Mouse (Mus musculus) lung, embryonic 14.5 days (tissue): ENCODE measurements around the gene Slc30a7. TPM values are rescaled to one million over a fixed set of nuclear protein-coding genes. Genes with fewer than 3 reads are reported as not detected.

Source experiments
- ATAC-seq: fragments of 200-750 bp; cut with Nextera tagmentation; 2 replicates; pipeline ENCODE4 v1.8.0; 2017; ENCODE audit warnings: mild to moderate bottlenecking, moderate TSS enrichment, moderate library complexity; ENCODE audit not compliant: insufficient read depth
- DNase-seq: peaks from one replicate; pipeline ENCODE4 v3.0.0-alpha.2; 2015
- H3K27ac ChIP-seq: fragments of 300-500 bp; sonication (generic); 2 replicates; pipeline ENCODE4 v1.5.1; 2014; ENCODE audit warnings: low read depth, mild to moderate bottlenecking, moderate library complexity
- H3K27me3 ChIP-seq: fragments of 300-500 bp; sonication (generic); 2 replicates; pipeline ENCODE4 v1.6.1; 2014; ENCODE audit warnings: low read length, control low read depth; ENCODE audit not compliant: insufficient read depth
- H3K36me3 ChIP-seq: fragments of 300-500 bp; sonication (generic); 2 replicates; pipeline ENCODE4 v1.6.1; 2014; ENCODE audit warnings: control low read depth; ENCODE audit not compliant: insufficient read depth
- H3K4me1 ChIP-seq: fragments of 300-500 bp; sonication (generic); 2 replicates; pipeline ENCODE4 v1.6.1; 2014; ENCODE audit warnings: antibody characterized with exemption, control low read depth; ENCODE audit not compliant: insufficient read depth
- H3K4me2 ChIP-seq: fragments of 300-500 bp; sonication (generic); 2 replicates; pipeline ENCODE4 v1.6.1; 2014; ENCODE audit warnings: mild to moderate bottlenecking
- H3K4me3 ChIP-seq: fragments of 300-500 bp; sonication (generic); 2 replicates; pipeline ENCODE4 v1.5.1; 2014; ENCODE audit warnings: low read depth, low read length
- H3K9ac ChIP-seq: fragments of 300-500 bp; sonication (generic); 2 replicates; pipeline ENCODE4 v1.6.1; 2014
- H3K9me3 ChIP-seq: fragments of 300-500 bp; sonication (generic); 2 replicates; pipeline ENCODE4 v1.6.1; 2016; ENCODE audit warnings: low read depth, low read length, control low read depth
- CTCF ChIP-seq: IDR thresholded peaks from 2 replicates; pipeline ENCODE4 v1.5.1; 2016; ENCODE audit warnings: antibody characterized with exemption, low read depth
- WGBS: fragments of 180-500 bp; shearing (Covaris S2); extraction: QIAGEN DNeasy Blood & Tissue Kit; methylation state at CpG from one replicate; pipeline ENCODE4 v1.1.7; 2014; 5-methylcytosine and 5-hydroxymethylcytosine counted together
- polyA plus RNA-seq: library from polyadenylated mRNA; unstranded; fragments of >200 nt; fragmentation: Nextera tagmentation; extraction: Ambion mirVana; gene quantifications from 2 replicates; pipeline ENCODE4 v1.2.1, GENCODE M21; 2014

Slc30a7 gene
- polyA plus RNA-seq, 1 experiment from 2014 or later: 34.3 TPM

GRCm38 (mm10) chr3:115974228-115974627 lies 33.0 kb downstream of the Slc30a7 start:
- TF ChIP-seq CTCF: no peak
- WGBS: 88% methylated on average over 6 of the region's 6 CpGs
- H3K4me3 ChIP-seq: no peak overlapping the region
- H3K27me3 ChIP-seq: no peaks in the 10 kb centered on the region
- H3K4me1 ChIP-seq: no peaks in the 10 kb centered on the region
- no peak overlapping the region for H3K27ac ChIP-seq
- H3K4me2 ChIP-seq: no peak overlapping the region
- H3K9ac ChIP-seq: no peak overlapping the region
- H3K9me3 ChIP-seq: no peaks in the 10 kb centered on the region
- H3K36me3 ChIP-seq: peaks cover 51% of the 10 kb centered on the region
- DNase-seq (no peak), ATAC-seq (no peak)

- no peaks in the 10 kb centered on the region for H3K27me3 ChIP-seq
- no peak overlapping the region for H3K27ac ChIP-seq
- no peaks in the 10 kb centered on the region for H3K9me3 ChIP-seq
- TF ChIP-seq CTCF: no peak
- H3K36me3 ChIP-seq: peaks cover 43% of the 10 kb centered on the region
- H3K4me1 ChIP-seq: no peaks in the 10 kb centered on the region
- no peak overlapping the region for H3K4me3 ChIP-seq
- DNase-seq (no peak), ATAC-seq (no peak)
- 84% methylated on average over 14 of the region's 14 CpGs for WGBS
- no peak overlapping the region for H3K4me2 ChIP-seq
- no peak overlapping the region for H3K9ac ChIP-seq
Measured at GRCm38 (mm10) chr3:115971891-115972646, 35.1 kb downstream of the Slc30a7 start.

DNA sequence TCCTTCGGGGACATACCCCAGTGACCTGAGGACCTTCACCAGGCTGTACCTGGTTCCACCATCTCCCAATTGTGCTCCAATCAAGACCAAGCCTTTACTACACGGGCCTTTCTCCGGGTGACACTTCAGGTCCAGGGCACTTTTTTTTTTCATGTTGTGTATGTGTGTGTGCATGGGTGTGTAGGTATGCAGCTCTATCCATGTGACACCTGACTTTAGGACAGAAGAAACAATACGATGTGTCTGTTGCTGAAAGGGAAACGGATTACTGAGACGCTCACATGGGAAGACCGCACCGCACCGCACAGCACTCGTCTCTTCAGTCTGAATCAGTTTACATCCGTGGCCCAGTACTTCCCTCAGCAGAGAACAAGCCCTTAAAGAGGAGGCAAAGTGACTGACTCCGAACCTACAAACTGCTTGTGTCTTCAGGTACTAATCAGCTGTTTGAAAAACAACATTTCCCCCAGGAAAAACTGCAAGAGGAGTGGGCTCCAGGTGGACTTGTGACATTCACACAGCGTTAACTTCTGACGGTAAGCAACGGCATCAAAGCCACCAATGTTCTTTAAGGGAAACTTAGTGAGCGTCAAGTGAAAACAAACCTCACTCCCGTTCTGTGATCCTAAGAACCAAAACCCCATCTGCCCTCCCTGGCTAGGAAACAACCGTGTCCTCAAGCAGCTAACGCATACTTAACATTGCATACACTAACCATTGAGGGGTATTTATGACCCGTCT lies 36.0 kb downstream of the Slc30a7 start:
- no peak overlapping the region for H3K4me3 ChIP-seq

DNA sequence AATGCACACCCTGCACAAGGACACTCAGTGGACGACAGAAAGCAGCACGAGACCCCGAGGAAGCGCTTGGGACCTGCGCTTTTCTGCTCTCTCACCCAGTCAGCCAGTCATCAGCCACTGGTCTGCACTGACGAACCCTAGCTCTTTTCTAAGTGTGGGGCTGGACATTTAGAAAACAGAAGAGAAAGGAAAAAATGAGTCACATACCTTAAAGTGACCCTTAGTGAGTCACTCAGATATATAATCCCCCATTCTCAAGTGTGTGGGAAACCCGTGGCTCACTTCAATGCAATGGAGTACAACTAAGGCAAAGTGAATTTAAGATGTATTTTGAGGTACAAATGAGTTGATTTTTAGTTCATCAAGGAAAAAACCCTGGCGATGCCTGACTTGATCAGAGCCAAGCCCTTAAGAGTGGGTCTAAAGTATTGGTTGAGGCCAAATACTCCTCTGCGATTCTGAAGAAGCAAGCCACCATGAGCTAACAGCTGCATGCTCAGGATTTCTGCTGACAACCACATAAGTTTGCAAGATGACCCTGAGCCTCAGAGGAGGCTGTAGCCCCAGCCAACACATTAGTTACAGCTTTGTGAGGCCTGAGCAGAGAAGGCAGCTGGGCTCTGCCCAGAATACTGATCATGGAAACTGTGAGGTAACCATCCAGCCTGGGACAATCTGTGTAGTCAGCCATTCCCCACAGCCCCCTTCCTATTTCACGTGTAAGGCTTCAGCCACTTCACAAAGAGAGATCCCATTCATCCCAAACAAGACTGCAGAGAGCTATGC lies 38.3 kb downstream of the Slc30a7 start:
- no peak overlapping the region for H3K9ac ChIP-seq
- H3K27me3 ChIP-seq: no peaks in the 10 kb centered on the region
- peaks cover 33% of the 10 kb centered on the region for H3K36me3 ChIP-seq
- H3K27ac ChIP-seq: no peak overlapping the region
- 81% methylated on average over 10 of the region's 10 CpGs for WGBS
- ATAC-seq (no peak), DNase-seq (peak; percentile 9)
- H3K9me3 ChIP-seq: no peaks in the 10 kb centered on the region
- H3K4me1 ChIP-seq: no peaks in the 10 kb centered on the region
- no peak overlapping the region for H3K4me2 ChIP-seq
- TF ChIP-seq CTCF: no peak
- H3K4me3 ChIP-seq: no peak overlapping the region

More for the DNA sequence above, 36.0 kb downstream of the Slc30a7 start:
- 90% methylated on average over 20 of the region's 20 CpGs for WGBS
- Histone ChIP-seq H3K4me2 (no peak overlapping the region), H3K27me3 (no peaks in the 10 kb centered on the region), H3K9me3 (no peaks in the 10 kb centered on the region), H3K4me1 (no peaks in the 10 kb centered on the region), H3K36me3 (peaks cover 39% of the 10 kb centered on the region), H3K27ac (no peak overlapping the region), H3K9ac (no peak overlapping the region)
- ATAC-seq: no peak
- DNase-seq: no peak
- no peak for TF ChIP-seq CTCF

GRCm38 (mm10) chr3:115964071-115964470 lies 43.1 kb downstream of the Slc30a7 start:
- Histone ChIP-seq H3K4me1 (no peaks in the 10 kb centered on the region), H3K9ac (no peak overlapping the region), H3K36me3 (0 out of 2 replicates have a peak, but pooled peaks cover 5% of the 10 kb centered on the region), H3K4me3 (no peak overlapping the region), H3K27me3 (no peaks in the 10 kb centered on the region), H3K4me2 (no peak overlapping the region), H3K9me3 (no peaks in the 10 kb centered on the region), H3K27ac (no peak overlapping the region)
- no peak for TF ChIP-seq CTCF
- no peak for ATAC-seq
- 76% methylated on average over 5 of the region's 5 CpGs for WGBS
- DNase-seq: no peak

GRCm38 (mm10) chr3:115963597-115963996 lies 43.6 kb downstream of the Slc30a7 start:
- no peak overlapping the region for H3K9ac ChIP-seq
- H3K4me1 ChIP-seq: no peaks in the 10 kb centered on the region
- H3K27ac ChIP-seq: no peak overlapping the region
- ATAC-seq: no peak
- no peaks in the 10 kb centered on the region for H3K27me3 ChIP-seq
- no peak overlapping the region for H3K4me2 ChIP-seq
- DNase-seq: no peak
- no peak overlapping the region for H3K4me3 ChIP-seq
- no peak for TF ChIP-seq CTCF
- no peaks in the 10 kb centered on the region for H3K9me3 ChIP-seq
- peaks cover 7% of the 10 kb centered on the region; the same call in 1 of the 2 replicates for H3K36me3 ChIP-seq
- WGBS: 95% methylated on average over 1 of the region's 1 CpGs
